Mouse (Mus musculus) kidney, adult 2 months (tissue): ENCODE results near the gene Zfp266. TPM values are rescaled to one million over a fixed set of nuclear protein-coding genes. Genes with fewer than 3 reads are reported as not detected.

Experiments
- DNase-seq: peaks from one replicate; pipeline ENCODE4 v3.0.0; 2021
- H3K27ac ChIP-seq: fragments of 200-500 bp; 2 replicates; pipeline ENCODE4 v1.5.1; 2012; ENCODE audit warnings: low read depth, low read length, control low read depth, inconsistent platforms; ENCODE audit not compliant: insufficient read depth
- H3K27me3 ChIP-seq: fragments of 200-500 bp; replicated peaks from 2 replicates; pipeline ENCODE4 v1.6.1; 2012; ENCODE audit warnings: mild to moderate bottlenecking, moderate library complexity, low read length, inconsistent platforms; ENCODE audit not compliant: control insufficient read depth, insufficient read depth
- H3K36me3 ChIP-seq: fragments of 200-500 bp; 2 replicates; pipeline ENCODE4 v1.6.1; 2012; ENCODE audit warnings: mild to moderate bottlenecking, moderate library complexity, low read length, inconsistent platforms; ENCODE audit not compliant: control insufficient read depth, insufficient read depth
- H3K4me1 ChIP-seq: fragments of 200-500 bp; 2 replicates; pipeline ENCODE4 v1.6.1; 2011; ENCODE audit warnings: low read length; ENCODE audit not compliant: control insufficient read depth, insufficient read depth
- H3K4me3 ChIP-seq: fragments of 200-500 bp; 2 replicates; pipeline ENCODE4 v1.5.1; 2011; ENCODE audit warnings: mild to moderate bottlenecking, low read depth, low read length, control low read depth; ENCODE audit not compliant: insufficient read depth
- CTCF ChIP-seq: fragments of 200-500 bp; conservative IDR thresholded peaks from 2 replicates; pipeline ENCODE4 v1.5.1; 2011; ENCODE audit warnings: low read depth, mild to moderate bottlenecking, control low read depth, low read length, moderate library complexity, mixed read lengths; ENCODE audit not compliant: insufficient read depth, insufficient read length
- POLR2A ChIP-seq: fragments of 200-500 bp; IDR thresholded peaks from one replicate; pipeline ENCODE4 v1.6.1; 2011; ENCODE audit warnings: low read depth, low read length, control low read depth
- WGBS: fragments of 180-500 bp; shearing (Covaris S2); methylation state at CpG from one replicate; pipeline ENCODE4 v1.1.7; 2018; 5-methylcytosine and 5-hydroxymethylcytosine counted together
- polyA plus RNA-seq: library from polyadenylated mRNA; depleted of rRNA; stranded (reverse); fragments of >200 nt; gene quantifications from 2 replicates; pipeline ENCODE4 v1.2.3, GENCODE M21; 2012

Gene Zfp266
- polyA plus RNA-seq, 1 experiment = 6.6 TPM

DNA sequence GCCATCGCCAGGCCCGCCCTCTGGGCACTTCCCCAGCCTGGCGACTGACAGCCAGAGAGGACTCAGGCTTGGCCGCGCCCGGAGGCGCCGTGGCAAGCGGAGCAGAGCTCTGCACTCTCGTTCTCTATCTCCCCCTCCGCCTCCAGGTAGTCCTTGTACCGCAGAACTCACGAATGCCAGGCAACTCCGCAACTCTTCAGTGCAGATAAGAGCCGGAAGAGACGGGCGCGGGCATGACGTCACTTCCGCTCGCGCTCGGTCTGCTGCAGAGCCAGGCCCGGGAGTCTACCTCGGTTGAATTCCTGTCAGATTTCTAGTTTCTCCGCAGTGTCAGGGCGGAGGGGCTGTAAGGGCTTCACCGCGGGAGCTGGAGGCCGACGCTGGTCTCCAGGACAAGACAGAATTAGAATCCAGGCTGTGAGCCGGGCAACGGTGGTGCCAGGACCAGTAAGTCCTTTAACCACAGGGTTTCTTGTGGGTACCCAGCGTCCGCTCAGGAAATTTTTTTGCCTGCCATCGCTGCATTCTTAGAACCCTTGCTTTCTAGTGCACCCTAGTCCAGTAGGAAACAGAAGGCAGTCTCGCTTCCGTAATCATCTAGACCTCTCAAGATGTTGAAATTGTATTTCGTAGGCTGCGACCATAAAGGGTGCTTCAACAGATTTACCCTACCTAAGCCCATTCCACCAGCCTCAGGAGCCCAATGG is 28.5 kb downstream of the Zfp266 start, which contains the start of gene Zfp426:
Gene Zfp426 (minus strand): TSS at position 220 of the 707 bp plus-strand sequence.
- peaks cover 18% of the 10 kb centered on the region for H3K4me1 ChIP-seq
- H3K27me3 ChIP-seq = no peaks in the 10 kb centered on the region
- peak; percentile 90 for DNase-seq
- no peaks in the 10 kb centered on the region for H3K36me3 ChIP-seq
- WGBS = under 1% methylated on average over 40 of the region's 40 CpGs
- H3K4me3 ChIP-seq = peak within 1 kb of the TSS; percentile 93
- peak within 1 kb of the TSS; percentile 93 for H3K27ac ChIP-seq
- TF ChIP-seq CTCF (no peak), POLR2A (peak; percentile 64)

DNA sequence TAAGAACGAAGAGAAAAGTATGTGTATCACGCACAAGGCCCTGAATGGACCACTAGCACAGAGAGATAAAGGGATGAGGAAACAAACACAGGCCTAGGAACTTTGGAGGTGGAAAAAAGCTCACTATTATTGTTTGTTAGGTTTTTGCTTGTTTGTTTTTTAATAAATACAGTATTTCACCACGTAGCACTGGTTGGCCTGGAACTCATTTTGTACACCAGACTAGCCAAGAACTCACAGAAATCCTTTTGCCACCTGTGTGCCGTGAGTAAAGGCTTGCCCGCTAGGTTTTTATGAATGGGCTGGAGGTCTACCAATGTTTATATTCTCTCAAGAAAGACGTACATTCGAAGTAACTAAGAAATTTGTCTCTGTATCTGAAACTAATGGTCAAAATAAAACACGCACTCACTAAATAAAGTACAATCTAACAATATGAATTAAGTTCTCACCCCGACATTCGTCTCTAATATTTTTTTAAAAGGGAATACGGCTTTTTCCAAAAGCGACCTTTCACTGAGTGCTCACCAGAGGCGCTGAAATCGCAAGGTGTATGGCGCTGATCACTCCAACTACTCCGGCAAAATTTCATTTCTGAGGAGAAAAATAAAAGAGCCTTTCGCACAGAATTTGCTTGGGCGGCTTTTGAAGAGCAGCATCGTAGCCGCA is 29.2 kb downstream of the Zfp266 start:
- TF ChIP-seq CTCF = no peak
- WGBS = 6% methylated on average over 20 of the region's 20 CpGs
- DNase-seq = no peak

GRCm38 (mm10) chr9:20489536-20489935 is 31.7 kb downstream of the Zfp266 start:
- Histone ChIP-seq H3K36me3 (no peaks in the 10 kb centered on the region; the same call in 1 of the 2 replicates), H3K4me3 (no peak overlapping the region), H3K27me3 (no peaks in the 10 kb centered on the region), H3K4me1 (peaks cover 18% of the 10 kb centered on the region), H3K27ac (no peak overlapping the region)
- WGBS = 56% methylated on average over 5 of the region's 5 CpGs
- DNase-seq = peak; percentile 61
- TF ChIP-seq CTCF (no peak), POLR2A (no peak)

More for the DNA sequence above, 29.2 kb downstream of the Zfp266 start:
- no peaks in the 10 kb centered on the region for H3K27me3 ChIP-seq
- peak overlapping the region; percentile 93 for H3K27ac ChIP-seq
- H3K4me1 ChIP-seq = peaks cover 18% of the 10 kb centered on the region
- no peaks in the 10 kb centered on the region for H3K36me3 ChIP-seq
- H3K4me3 ChIP-seq = peak overlapping the region; percentile 93

DNA sequence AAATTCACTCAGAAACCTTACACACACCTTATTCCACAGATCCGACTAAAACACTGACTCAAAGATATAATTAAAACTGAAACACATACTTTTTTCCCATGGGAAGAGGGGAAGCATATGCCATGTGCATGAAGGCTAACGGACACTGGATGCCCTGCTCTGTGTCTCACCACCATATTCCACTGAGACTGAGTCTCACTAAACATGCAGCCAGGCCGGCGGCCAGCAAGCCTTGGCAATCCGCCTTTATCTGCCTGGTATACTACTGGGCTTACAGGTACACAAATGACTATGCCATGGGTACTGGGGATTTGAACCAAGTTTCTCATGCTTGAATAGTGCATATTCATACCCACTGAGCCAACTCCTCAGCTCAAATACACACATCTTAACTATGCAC is 41.8 kb downstream of the Zfp266 start:
- H3K36me3 ChIP-seq = peaks cover 3% of the 10 kb centered on the region; the same call in 1 of the 2 replicates
- TF ChIP-seq CTCF = no peak
- TF ChIP-seq POLR2A = no peak

DNA sequence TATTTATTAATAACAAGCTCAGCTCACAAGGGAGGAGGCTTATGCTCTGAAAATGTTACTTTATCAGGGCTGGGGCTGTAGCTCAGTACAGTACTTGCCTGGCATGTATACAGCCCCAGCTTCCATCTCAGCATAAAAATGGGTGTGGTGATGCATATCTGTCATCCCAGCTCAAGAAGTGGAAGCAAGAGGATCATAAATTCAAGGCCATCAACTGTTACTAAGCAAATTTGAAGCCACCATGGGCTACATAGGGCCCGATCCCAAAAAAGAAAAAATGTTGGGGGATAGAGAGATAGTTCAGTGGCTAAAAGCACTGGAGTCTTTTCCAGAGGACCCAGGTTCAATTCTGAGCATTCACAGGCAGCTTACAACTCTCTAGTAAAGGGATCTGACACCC is 44.6 kb downstream of the Zfp266 start:
- Histone ChIP-seq H3K36me3 (peaks cover 15% of the 10 kb centered on the region), H3K4me1 (no peaks in the 10 kb centered on the region), H3K27me3 (no peaks in the 10 kb centered on the region), H3K4me3 (no peak overlapping the region), H3K27ac (no peak overlapping the region)
- WGBS = 96% methylated on average over 1 of the region's 1 CpGs
- no peak for TF ChIP-seq POLR2A
- TF ChIP-seq CTCF = no peak
- DNase-seq = no peak

More for the DNA sequence above, 41.8 kb downstream of the Zfp266 start:
- no peaks in the 10 kb centered on the region for H3K27me3 ChIP-seq
- DNase-seq = peak; percentile 71
- H3K27ac ChIP-seq = no peak overlapping the region
- H3K4me3 ChIP-seq = no peak overlapping the region
- H3K4me1 ChIP-seq = peaks cover 2% of the 10 kb centered on the region; the same call in 1 of the 2 replicates
- WGBS = 62% methylated on average over 5 of the region's 5 CpGs

DNA sequence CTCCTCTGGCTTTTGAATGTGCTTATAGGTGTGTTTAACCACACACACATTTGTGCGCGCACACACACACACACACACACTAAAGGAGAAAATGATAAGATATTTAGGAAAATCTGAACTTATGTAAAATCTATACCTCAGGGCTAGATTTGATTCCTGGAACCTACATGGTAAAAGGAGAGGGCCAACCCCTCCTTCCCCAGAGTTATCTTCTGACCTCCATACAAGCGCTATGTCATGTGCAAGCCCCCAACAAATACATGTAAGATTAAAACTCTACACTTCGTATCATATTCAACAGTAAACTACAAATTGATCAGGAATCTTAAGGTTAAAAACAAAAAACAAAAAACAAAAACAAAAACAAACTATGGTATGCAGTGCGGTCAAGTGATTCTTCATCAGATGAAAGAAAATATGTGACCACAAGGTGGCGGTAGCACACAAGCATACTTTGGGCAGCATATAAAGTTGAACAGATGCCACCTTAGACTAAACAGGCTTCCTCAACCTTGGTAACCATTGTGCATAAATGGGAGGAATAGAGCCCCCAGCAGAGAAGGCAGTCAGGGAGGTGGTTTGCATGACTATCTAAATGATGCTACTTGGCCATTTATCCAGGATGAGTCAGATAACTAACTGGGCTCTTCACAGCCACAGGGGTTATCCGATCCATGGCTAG is 54.3 kb downstream of the Zfp266 start:
- H3K4me3 ChIP-seq = no peak overlapping the region
- H3K27ac ChIP-seq = no peak overlapping the region
- 57% methylated on average over 7 of the region's 7 CpGs for WGBS
- peak; percentile 52 for TF ChIP-seq CTCF
- TF ChIP-seq POLR2A = no peak
- H3K4me1 ChIP-seq = no peaks in the 10 kb centered on the region
- peak; percentile 81 for DNase-seq
- H3K27me3 ChIP-seq = no peaks in the 10 kb centered on the region
- H3K36me3 ChIP-seq = peaks cover 22% of the 10 kb centered on the region
